Mouse (Mus musculus): Measurements from ENCODE around the gene 4930455H04Rik.
A peak's percentile ranks its signal among the peaks of the same experiment; 100 is the strongest.

The 4930455H04Rik gene

GRCm38 (mm10) chr3:116968540-116968997, 502 bp downstream of the 4930455H04Rik start, which contains the start of gene Palmd:
Gene Palmd (minus strand): TSS chr3:116968987.
- DNase-seq, result peak; percentile 73

GRCm38 (mm10) chr3:116969003-116969402, 936 bp downstream of the 4930455H04Rik start:
- DNase-seq, result no peak

DNA sequence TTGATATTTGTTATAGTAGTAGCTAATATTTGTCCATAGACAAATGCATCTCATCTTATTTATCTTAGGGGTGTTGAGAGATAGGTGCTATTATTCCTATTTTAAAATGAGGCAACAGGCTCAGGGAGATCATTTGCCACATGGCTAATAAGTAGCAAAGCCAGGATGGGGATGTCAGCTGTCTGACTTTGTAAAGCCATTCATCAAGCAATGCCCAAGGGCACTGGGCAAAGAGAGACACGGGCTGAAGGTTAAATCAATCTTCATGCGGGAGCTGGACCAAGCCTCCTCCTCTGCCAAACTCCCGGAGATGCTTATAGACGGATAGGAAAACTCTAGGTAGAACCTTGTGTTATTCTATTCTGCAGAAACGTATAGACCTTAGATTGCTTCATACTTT, 1.7 kb downstream of the 4930455H04Rik start:
- no peak for DNase-seq

DNA sequence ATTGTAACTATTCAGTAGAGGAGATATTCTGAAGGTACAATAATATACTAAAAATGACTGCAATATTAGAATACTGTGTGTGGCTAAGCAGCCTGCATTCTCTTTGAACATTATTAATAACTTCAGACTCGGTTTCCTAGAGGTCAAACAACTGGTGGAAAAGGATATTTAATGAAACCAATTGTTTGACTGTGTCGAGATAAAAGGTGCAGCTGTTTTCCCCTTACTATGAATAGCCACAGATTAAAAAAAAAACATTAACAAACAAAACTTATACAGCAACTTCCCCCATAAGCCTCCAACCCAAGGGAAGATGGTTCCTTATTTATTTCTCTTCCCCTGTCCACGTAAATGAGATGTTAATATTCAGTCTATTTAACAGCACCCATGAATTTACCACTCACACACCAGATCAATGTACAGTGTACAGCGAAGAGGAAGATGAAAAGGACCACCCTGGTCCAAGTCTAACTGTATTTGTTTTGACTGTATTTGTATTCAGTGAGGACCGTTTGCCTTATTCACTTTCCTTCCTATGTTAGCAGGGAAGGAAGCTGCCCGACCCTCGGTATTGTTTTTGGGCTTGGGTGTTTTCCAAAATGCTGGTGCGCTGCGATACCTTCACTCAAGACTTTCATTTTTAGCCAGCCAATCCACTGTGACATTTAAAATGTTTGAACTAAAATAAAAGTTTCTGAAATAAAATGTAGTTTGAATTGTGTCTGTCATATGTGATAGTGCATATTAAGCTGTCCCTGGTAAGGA, 13.9 kb downstream of the 4930455H04Rik start:
- DNase-seq, result no peak

- no peak for DNase-seq
Observed at GRCm38 (mm10) chr3:116985042-116985455, 17.0 kb downstream of the 4930455H04Rik start.

DNA sequence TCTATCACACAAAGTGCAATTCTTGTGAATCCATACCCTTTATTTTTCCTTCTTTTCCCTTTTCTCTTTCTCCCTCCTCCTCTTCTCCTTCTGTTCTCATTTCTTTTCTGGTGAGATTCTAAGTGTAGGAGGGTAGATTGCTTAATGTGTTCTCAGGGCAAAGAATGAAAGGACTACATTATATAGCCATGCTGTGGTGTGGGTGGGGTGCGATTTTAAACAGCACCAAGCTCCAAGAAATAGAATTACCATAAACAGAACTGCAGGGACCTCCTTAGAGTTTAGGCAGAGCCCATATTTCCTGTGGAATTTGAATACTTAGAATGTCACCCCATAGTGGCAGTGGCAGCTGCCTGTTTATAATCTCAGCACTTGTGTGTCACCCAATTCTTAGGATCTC, 17.7 kb downstream of the 4930455H04Rik start:
- no peak for DNase-seq

DNA sequence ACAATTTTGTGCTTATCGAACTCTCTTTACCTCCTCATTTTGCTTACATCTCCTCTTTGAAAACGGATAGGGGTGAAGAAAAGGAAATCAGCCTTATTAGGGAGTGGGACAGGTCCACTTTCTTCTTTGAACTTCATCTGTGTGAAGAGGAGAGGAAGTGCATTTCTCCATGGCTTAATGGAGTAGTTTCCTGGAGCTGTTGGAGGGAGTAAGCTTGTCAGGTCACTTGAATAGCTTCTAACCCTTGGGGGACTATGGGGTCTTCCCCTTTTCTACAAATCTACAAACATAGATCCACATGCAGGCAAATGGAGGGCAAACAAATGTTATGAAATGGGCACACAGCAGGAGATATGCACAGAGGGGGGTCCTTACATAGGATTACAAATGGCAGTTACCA, 18.4 kb downstream of the 4930455H04Rik start:
- DNase-seq, result no peak

GRCm38 (mm10) chr3:116988221-116988620, 20.2 kb downstream of the 4930455H04Rik start:
- no peak for DNase-seq

DNA sequence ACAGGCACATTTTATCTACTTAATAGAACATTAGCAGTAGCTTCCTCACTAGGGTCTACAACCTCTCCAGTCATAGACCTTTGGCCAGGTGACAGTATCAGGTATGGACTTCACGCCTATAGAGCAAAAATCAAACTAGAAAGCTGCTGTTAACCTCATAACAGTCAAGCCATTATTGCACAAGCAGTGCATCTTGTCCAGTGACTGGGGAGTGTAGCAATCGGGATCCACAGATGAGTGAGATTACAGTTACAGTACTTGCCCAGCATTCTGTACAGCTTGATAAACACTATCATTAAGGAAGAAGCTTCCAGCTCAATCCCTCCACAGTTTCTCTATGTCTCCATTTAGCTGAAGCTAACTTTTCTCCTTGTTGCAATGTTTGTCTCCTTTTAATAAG, 23.1 kb downstream of the 4930455H04Rik start:
- no peak for DNase-seq

DNA sequence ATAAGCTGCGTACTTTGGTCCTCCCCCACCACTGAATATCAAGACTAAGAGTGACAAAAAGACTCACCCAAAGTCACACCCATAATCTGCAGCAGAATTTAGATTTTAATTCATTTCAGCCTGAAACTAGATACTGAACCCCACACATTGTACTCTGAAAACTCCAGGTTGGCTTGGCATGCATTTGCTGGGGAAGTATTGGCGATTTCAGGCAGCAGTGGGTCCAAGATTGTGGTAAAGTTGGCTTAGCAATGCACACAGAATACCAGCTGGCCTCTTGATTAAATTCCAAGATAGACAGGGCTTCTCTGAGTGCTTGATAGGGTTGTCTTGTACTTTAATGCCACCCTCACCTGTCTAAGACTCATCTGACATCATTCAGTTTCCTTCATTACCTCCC, 24.9 kb downstream of the 4930455H04Rik start:
- no peak for DNase-seq

- DNase-seq, result no peak
Observed at GRCm38 (mm10) chr3:117001686-117002485, 33.8 kb downstream of the 4930455H04Rik start.

DNA sequence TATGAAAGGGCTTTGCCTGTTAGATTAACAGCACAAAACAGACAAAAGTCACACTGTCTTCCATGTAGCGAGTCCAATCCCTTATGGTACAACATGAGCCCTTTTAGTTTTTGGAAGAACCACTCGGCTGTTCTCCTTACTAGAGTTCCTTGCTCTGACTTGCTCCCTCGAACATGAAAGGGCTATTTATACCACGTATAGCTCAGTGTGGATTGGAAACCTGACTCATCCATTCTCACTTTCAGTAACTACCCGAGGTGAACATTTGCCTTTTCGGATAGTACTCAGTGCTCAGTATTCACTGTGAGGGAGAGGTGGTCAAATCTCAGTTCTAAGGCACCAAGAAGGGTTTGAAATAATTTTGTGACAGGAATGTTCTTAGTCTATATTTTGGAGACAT, 35.3 kb downstream of the 4930455H04Rik start:
- DNase-seq, result no peak

- no peak for DNase-seq
Observed at GRCm38 (mm10) chr3:117006636-117007035, 38.6 kb downstream of the 4930455H04Rik start.

GRCm38 (mm10) chr3:117007340-117007739, 39.3 kb downstream of the 4930455H04Rik start:
- no peak for DNase-seq

- DNase-seq, result no peak
Observed at GRCm38 (mm10) chr3:117010182-117010581, 42.1 kb downstream of the 4930455H04Rik start.

DNA sequence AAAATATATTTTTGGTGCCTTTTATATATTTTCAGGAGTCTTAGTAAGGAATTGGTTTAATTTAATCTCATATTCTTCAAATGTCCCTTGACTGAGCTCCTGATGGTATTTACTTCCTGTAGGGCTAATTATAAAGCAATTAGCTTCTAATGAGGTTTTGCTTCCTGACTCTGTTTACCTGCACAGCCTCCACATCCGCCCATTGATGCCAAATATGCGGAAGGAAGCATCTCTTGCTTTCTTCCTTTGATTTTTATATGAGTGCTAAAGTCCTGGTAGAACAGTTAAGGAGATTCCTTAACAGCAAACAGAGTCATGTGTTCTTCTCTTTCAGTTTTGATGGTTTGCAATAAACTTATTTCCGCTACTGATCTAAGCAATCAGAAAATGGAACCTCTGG, 52.3 kb downstream of the 4930455H04Rik start:
- DNase-seq, result no peak

DNA sequence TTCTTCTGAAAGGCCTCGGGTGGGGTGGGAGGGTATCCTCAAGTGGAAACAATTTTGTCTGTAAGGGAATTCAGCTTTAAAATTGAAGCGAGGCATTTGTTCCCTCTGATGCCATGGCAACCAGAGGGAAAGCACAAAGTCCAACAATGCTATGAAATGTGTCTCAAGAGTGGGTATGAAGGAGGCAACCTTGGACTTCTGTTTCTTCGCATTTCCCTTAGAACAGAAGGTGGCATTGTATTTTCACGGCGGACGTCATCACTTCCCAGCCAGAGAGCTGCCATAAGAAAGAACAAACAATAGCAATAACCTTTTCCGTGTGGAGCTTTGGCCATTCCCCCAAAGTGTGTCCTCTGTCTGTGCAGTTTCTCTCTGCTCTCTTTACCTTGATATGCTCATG, 53.8 kb downstream of the 4930455H04Rik start:
- DNase-seq, result no peak

GRCm38 (mm10) chr3:117024111-117024510, 56.0 kb downstream of the 4930455H04Rik start:
- no peak for DNase-seq

DNA sequence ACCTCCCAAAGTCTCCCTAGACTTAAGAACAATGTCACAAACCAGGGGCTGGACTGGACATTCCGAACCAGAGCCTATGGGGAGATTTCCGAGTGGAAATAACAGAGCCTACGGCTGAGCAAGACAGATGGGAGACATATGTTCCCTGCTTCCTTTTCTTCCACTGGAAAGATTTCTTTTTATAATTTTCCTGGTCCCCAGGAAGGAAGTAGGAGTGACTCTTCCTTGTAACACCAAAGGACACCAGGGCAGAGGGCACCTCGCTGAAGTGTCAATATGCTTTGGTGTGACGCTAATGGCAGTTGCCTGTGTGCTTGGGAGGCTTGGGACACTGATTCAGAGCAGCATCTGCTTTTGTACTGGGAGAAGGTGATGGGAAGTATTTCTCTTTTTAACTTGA, 56.5 kb downstream of the 4930455H04Rik start:
- DNase-seq, result no peak

DNA sequence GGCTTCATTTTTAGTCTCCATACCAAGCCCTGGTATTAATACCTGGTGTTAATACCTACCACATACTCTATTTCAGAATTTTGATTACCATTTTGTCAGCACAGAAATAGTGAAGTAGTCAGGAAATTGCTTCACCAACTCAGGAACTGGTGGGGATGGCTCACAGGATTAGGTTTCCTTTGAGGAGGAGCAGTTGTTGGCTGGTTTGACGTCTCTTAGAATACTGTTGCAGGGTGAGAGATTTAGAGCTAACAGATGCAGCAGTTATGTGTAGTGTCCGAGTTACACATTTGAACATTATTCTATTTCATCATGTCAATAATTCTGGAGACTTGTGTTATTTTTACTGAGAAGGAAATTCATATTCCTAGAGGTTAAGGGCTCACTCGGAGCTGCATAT, 57.4 kb downstream of the 4930455H04Rik start:
- DNase-seq, result no peak

Measured in lung, postnatal 10 days (tissue).